Mouse (Mus musculus) left cerebral cortex, adult 2 months (tissue): Measurements from ENCODE around the gene Tex14. TPM values are rescaled to one million over a fixed set of nuclear protein-coding genes. Genes with fewer than 3 reads are reported as not detected.
A peak's percentile ranks its signal among the peaks of the same experiment; 100 is the strongest.

Experiments used
- DNase-seq, 2 experiments: peaks; one replicate each; pipeline ENCODE4 v3.0.0; 2021 to 2022; ENCODE audit warnings: low spot score in 2 of 2, mixed read lengths in 1 of 2; ENCODE audit errors: extremely low spot score in 1 of 2
- H3K27ac ChIP-seq: fragments of 200-600 bp; 2 replicates; pipeline ENCODE4 v1.8.1; 2022
- H3K4me3 ChIP-seq: fragments of 200-600 bp; 2 replicates; pipeline ENCODE4 v1.8.1; 2022
- CTCF ChIP-seq: fragments of 200-600 bp; IDR thresholded peaks from 2 replicates; pipeline ENCODE4 v1.8.1; 2022; ENCODE audit warnings: antibody characterized with exemption, mild to moderate bottlenecking, moderate library complexity
- intact Hi-C: fragments of 180-260 bp; cut with DNase I; formaldehyde crosslinking; loops from one replicate; pipeline ENCODE4 v1.15.1; 2025
- total RNA-seq, 2 experiments: library from RNA; stranded (reverse); gene quantifications; 2 replicates each; pipeline ENCODE4 v1.2.3; 2021

The Tex14 gene
- total RNA-seq, 2 experiments from 2014 or later = 0.09 to 0.16 TPM

- no peak overlapping the region for H3K4me3 ChIP-seq
- intact Hi-C loops = no loop called here
- no peak overlapping the region for H3K27ac ChIP-seq
- TF ChIP-seq CTCF = no peak
- DNase-seq = no peak
Measured at GRCm38 (mm10) chr11:87542906-87543305, 138.0 kb downstream of the Tex14 start.

GRCm38 (mm10) chr11:87553342-87553741 lies 148.5 kb downstream of the Tex14 start:
- intact Hi-C loops = no loop called here
- Histone ChIP-seq H3K4me3 (no peak overlapping the region), H3K27ac (no peak overlapping the region; the same call in 1 of the 2 replicates)
- DNase-seq = no peak
- no peak for TF ChIP-seq CTCF

GRCm38 (mm10) chr11:87554386-87554785 lies 149.5 kb downstream of the Tex14 start:
- intact Hi-C loops = no loop called here
- no peak overlapping the region for H3K4me3 ChIP-seq
- TF ChIP-seq CTCF = no peak
- no peak overlapping the region for H3K27ac ChIP-seq
- no peak for DNase-seq

GRCm38 (mm10) chr11:87555106-87555703 lies 150.3 kb downstream of the Tex14 start:
- Histone ChIP-seq H3K27ac (no peak overlapping the region), H3K4me3 (no peak overlapping the region)
- intact Hi-C loops = no loop called here
- DNase-seq = no peak
- TF ChIP-seq CTCF = no peak

- intact Hi-C loops = no loop called here
- no peak for DNase-seq
- Histone ChIP-seq H3K4me3 (no peak overlapping the region), H3K27ac (no peak overlapping the region)
- TF ChIP-seq CTCF = no peak
Measured at GRCm38 (mm10) chr11:87561208-87561607, 156.3 kb downstream of the Tex14 start.

GRCm38 (mm10) chr11:87566501-87566900 lies 161.6 kb downstream of the Tex14 start, which contains the start of gene Gm11492:
TSS of gene Gm11492 (plus strand) at chr11:87566653.
- no peak for TF ChIP-seq CTCF
- intact Hi-C loops = no loop called here
- no peak for DNase-seq
- H3K4me3 ChIP-seq = no peak within 1 kb of the TSS
- H3K27ac ChIP-seq = no peak within 1 kb of the TSS

GRCm38 (mm10) chr11:87568255-87568953 lies 163.5 kb downstream of the Tex14 start, which contains the start of gene Sept4:
TSS of gene Sept4 (plus strand) at chr11:87568903.
- intact Hi-C loops = no loop called here
- TF ChIP-seq CTCF = no peak
- H3K4me3 ChIP-seq = no peak within 1 kb of the TSS
- DNase-seq = no peak
- H3K27ac ChIP-seq = 0 out of 2 replicates have a peak within 1 kb of the TSS, but pooled peaks have one; percentile 28

GRCm38 (mm10) chr11:87570743-87571142 lies 165.9 kb downstream of the Tex14 start:
- Histone ChIP-seq H3K27ac (peak overlapping the region; percentile 70; the same call in 1 of the 2 replicates), H3K4me3 (no peak overlapping the region)
- TF ChIP-seq CTCF = no peak
- intact Hi-C loops = no loop called here
- DNase-seq = no peak

- TF ChIP-seq CTCF = no peak
- no peak overlapping the region for H3K4me3 ChIP-seq
- intact Hi-C loops = no loop called here
- peak overlapping the region; percentile 70 for H3K27ac ChIP-seq
- DNase-seq = no peak
Measured at GRCm38 (mm10) chr11:87571361-87571950, 166.6 kb downstream of the Tex14 start.

- intact Hi-C loops = no loop called here
- no peak for DNase-seq
- Histone ChIP-seq H3K4me3 (no peak overlapping the region), H3K27ac (no peak overlapping the region)
- no peak for TF ChIP-seq CTCF
Measured at GRCm38 (mm10) chr11:87573751-87574150, 168.9 kb downstream of the Tex14 start.

GRCm38 (mm10) chr11:87574520-87575180 lies 169.8 kb downstream of the Tex14 start:
- no peak for TF ChIP-seq CTCF
- intact Hi-C loops = no loop called here
- H3K4me3 ChIP-seq = no peak overlapping the region

GRCm38 (mm10) chr11:87577601-87578248 lies 172.9 kb downstream of the Tex14 start:
- peak overlapping the region; percentile 97 for H3K27ac ChIP-seq
- no peak for DNase-seq
- TF ChIP-seq CTCF = no peak
- intact Hi-C loops = no loop called here
- H3K4me3 ChIP-seq = peak overlapping the region; percentile 82

More at GRCm38 (mm10) chr11:87574520-87575180, 169.8 kb downstream of the Tex14 start:
- no peak overlapping the region for H3K27ac ChIP-seq
- DNase-seq = no peak
